8 mouse cellular contexts compared by ENCODE assay signal in the genomic region with DNA sequence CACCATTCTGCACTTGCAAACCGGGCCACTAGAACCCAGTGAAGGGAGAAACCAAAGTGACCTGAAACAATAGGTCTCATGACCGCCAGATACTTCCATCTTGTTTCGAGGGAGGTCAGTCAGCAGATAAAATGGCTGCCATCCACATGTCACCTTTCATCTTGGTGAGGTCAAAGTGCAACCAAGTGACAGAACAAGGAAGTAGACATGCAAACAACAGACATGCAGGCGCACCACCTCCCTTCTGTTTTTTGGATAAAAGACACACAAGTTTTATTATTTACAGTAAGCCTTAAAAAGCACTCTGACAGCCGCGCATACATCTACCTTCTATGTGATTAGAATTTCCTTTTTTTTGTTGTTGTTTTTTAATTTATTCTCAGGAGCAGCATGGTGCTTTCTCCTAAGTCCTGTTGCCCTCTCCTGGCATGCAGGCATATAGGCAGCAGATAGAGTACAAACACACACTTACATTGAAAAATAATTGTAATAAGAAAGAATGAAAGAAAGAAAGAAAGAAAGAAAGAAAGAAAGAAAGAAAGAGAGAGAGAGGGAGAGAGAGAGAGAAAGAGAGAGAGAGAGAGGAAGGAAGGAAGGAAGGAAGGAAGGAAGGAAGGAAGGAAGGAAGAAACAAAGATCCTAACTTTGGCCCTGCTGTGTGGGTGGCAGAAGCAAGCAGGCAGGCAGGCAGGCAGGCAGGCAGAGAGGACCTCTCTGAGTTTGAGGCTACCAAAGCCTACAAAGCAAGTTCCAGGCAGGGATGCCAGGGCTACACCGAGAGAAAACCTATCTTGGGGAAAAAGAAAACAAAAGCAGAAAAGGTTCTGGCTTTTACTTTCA.
DNase-seq lines count a peak whose midpoint lies in the region; ATAC-seq lines count a peak whose summit lies in the region.
"Not testable (repeated sequence)": the region's sequence is repeated elsewhere in the genome, so short reads cannot be mapped to it uniquely, and the experiment has no call there.

No protein-coding gene starts in this region.

- not testable (repeated sequence) for H3K4me3 ChIP-seq in embryonic facial prominence, embryonic 11.5 days (ENCODE audit: low read depth, low read length); hindbrain, embryonic 16.5 days (ENCODE audit: low read length); limb, embryonic 13.5 days; neural tube, embryonic 14.5 days (ENCODE audit: low read depth, low read length)

- 86% methylated on average over 5 of the region's 7 CpGs for WGBS in embryonic facial prominence, embryonic 11.5 days
- WGBS in hindbrain, embryonic 16.5 days: 80% methylated on average over 6 of the region's 7 CpGs
- WGBS in limb, embryonic 13.5 days: 86% methylated on average over 6 of the region's 7 CpGs
- WGBS in neural tube, embryonic 14.5 days: 84% methylated on average over 6 of the region's 7 CpGs

- DNase-seq in 3T3-L1 (ENCODE audit: low read depth, low spot score): peak; percentile 91
- DNase-seq in WW6 (ENCODE audit: low read depth, low spot score): peak; percentile 97
- DNase-seq in embryonic facial prominence, embryonic 11.5 days (ENCODE audit: low spot score): peak; percentile 63
- DNase-seq in gonadal fat pad, adult 2 months (ENCODE audit: low read depth): peak; percentile 30

- H3K9ac ChIP-seq in embryonic facial prominence, embryonic 11.5 days (replicated peaks; ENCODE audit: low read length); hindbrain, embryonic 16.5 days (ENCODE audit: low read depth, low read length); limb, embryonic 13.5 days; neural tube, embryonic 14.5 days (replicated peaks; ENCODE audit: low read depth, low read length): not testable (repeated sequence)

- peak; percentile 91 for ATAC-seq in embryonic facial prominence, embryonic 11.5 days (replicated peaks; ENCODE audit: insufficient number of reproducible peaks, low FRiP score, low TSS enrichment, low read depth)
- ATAC-seq in hindbrain, embryonic 16.5 days: peak; percentile 82
- ATAC-seq in limb, embryonic 13.5 days (ENCODE audit: low FRiP score, low read depth): peak; percentile 89
- peak; percentile 78 for ATAC-seq in megakaryocyte progenitor cell, adult 5-6 weeks (replicated peaks; ENCODE audit: poor library complexity)
- peak; percentile 68; the same call in 1 of the 2 replicates for ATAC-seq in neural tube, embryonic 14.5 days (ENCODE audit: low read depth)

- H3K9me3 ChIP-seq in embryonic facial prominence, embryonic 11.5 days (replicated peaks; ENCODE audit: control insufficient read depth, low read length); hindbrain, embryonic 16.5 days (ENCODE audit: control insufficient read depth, low read length); limb, embryonic 13.5 days; neural tube, embryonic 14.5 days (ENCODE audit: control insufficient read depth, low read length): not testable (repeated sequence)

- not testable (repeated sequence) for H3K4me2 ChIP-seq in embryonic facial prominence, embryonic 11.5 days (ENCODE audit: low read depth, low read length); hindbrain, embryonic 16.5 days (ENCODE audit: low read length); limb, embryonic 13.5 days (replicated peaks); neural tube, embryonic 14.5 days (ENCODE audit: low read depth, low read length)

- not testable (repeated sequence) for H3K4me1 ChIP-seq in embryonic facial prominence, embryonic 11.5 days (ENCODE audit: control insufficient read depth, insufficient read depth, low read length); hindbrain, embryonic 16.5 days (ENCODE audit: control insufficient read depth, insufficient read depth, low read depth, low read length); limb, embryonic 13.5 days; neural tube, embryonic 14.5 days (ENCODE audit: control insufficient read depth, insufficient read depth, low read length)

- H3K27me3 ChIP-seq in embryonic facial prominence, embryonic 11.5 days (ENCODE audit: control insufficient read depth, insufficient read depth, low read length); hindbrain, embryonic 16.5 days (replicated peaks; ENCODE audit: control insufficient read depth, insufficient read depth, low read length); limb, embryonic 13.5 days; neural tube, embryonic 14.5 days (ENCODE audit: control insufficient read depth, insufficient read depth, low read length): not testable (repeated sequence)

- H3K27ac ChIP-seq in embryonic facial prominence, embryonic 11.5 days (replicated peaks; ENCODE audit: low read depth, low read length); hindbrain, embryonic 16.5 days (ENCODE audit: low read depth, low read length); limb, embryonic 13.5 days; neural tube, embryonic 14.5 days (ENCODE audit: low read depth, low read length): not testable (repeated sequence)

- H3K36me3 ChIP-seq in embryonic facial prominence, embryonic 11.5 days (replicated peaks; ENCODE audit: control insufficient read depth, insufficient read depth, low read depth, low read length); hindbrain, embryonic 16.5 days (ENCODE audit: control insufficient read depth, insufficient read depth, low read length); limb, embryonic 13.5 days; neural tube, embryonic 14.5 days (ENCODE audit: control insufficient read depth, insufficient read depth, low read length): not testable (repeated sequence)

Comparison
In these comparisons a context has a peak if more than half of its experiments do, and no peak if none do; other contexts are left out.
1. DNase-seq: peak in every context shown above with its lines; median percentile 97 in WW6; 91 in 3T3-L1; 63 in embryonic facial prominence, embryonic 11.5 days; 30 in gonadal fat pad, adult 2 months.